Mouse (Mus musculus): Measurements from ENCODE around the gene Mpst.

The Mpst gene

DNA sequence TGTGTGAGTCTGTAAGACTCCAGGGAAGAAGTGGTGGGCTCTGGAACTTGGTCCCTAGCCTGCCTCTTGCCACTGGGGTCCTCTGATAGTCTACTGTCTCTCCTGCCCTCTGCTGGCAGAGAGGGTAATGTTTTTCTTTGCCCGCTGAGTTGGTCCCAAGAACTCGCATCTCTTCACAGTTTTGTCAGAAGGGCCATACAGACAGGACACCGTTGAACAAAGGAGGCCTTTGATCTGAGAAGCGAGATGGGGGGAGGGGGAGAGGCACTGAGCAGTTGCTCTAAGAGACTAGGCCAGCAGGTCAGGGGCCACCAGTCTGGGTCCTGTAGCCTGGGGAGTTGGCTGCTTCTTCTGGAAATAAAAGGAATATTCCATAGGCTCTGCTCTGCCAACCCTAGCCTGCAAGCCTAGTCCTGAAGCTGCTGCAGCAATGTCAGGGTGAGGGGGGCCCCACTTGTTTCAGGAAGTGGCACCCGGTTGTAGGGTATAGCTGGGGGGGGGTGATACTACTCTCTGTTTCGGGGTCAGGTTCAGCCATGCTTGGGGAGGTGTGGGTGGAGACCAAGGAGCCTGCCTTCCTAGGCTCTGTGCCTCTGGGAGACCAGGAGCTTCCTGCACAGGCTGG, 28.8 kb downstream of the Mpst start:
- no peak for ATAC-seq (ENCODE audit: insufficient number of reproducible peaks, low FRiP score, low TSS enrichment)

DNA sequence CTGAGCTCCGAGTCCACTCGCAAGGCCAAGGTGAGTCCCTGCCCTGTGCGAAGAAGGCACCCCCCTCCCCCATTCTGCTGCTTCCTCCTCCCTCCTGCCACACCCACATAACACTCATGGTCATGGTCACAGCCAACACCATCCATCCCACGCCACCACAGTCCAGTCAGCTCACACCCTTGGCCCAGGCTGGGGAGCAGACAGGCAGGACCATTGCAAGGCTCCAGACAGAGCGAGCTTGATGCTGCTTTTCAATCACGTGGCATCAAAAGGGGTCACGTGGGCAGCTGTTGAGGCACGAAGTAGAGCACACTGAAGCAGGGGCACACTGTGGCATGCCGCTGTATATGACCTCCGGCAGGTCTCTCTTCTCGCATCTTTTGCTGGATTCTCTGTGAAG, 29.5 kb downstream of the Mpst start:
- no peak for ATAC-seq (ENCODE audit: insufficient number of reproducible peaks, low FRiP score, low TSS enrichment)

DNA sequence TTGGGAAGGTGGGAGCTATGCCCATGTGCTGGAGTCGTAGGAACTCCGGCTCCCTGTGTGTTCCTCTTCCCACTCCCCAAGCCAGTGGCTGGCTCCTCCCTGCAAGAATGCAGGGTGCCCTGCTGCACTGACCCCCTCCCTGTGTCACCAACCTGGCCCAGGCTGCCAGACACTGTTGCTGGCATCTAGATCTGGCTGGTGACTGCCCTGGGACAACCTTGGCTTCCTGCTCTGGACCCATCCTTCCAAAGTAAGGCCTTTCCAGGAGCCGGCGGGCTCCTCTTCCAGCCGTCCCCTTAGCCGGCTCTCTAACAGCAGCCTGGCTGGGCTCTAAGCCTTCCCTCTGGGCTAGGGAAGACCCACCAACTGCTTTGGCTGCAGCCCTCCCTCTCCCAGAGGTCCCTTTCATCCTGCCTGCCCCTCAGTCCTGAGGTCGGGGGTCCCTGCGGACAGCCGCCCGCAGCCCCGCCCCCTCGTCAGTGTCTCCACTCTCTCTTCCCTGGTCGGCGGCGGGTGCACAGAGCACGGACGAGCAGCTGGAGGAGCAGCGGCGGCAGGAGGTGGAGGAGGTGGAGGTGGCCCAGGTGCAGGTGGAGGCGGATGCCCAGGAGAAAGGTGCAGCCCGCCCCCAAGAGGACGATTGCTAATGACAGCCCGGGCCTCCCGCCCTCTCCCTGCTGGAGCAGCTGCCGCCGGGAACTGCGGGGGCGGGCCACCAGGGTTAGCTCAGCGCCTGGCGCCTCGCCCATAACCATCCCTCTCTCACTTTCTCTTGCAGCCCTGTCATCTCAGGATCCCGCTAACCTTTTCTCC, 30.4 kb downstream of the Mpst start:
- ATAC-seq (ENCODE audit: insufficient number of reproducible peaks, low FRiP score, low TSS enrichment): peak; percentile 43

DNA sequence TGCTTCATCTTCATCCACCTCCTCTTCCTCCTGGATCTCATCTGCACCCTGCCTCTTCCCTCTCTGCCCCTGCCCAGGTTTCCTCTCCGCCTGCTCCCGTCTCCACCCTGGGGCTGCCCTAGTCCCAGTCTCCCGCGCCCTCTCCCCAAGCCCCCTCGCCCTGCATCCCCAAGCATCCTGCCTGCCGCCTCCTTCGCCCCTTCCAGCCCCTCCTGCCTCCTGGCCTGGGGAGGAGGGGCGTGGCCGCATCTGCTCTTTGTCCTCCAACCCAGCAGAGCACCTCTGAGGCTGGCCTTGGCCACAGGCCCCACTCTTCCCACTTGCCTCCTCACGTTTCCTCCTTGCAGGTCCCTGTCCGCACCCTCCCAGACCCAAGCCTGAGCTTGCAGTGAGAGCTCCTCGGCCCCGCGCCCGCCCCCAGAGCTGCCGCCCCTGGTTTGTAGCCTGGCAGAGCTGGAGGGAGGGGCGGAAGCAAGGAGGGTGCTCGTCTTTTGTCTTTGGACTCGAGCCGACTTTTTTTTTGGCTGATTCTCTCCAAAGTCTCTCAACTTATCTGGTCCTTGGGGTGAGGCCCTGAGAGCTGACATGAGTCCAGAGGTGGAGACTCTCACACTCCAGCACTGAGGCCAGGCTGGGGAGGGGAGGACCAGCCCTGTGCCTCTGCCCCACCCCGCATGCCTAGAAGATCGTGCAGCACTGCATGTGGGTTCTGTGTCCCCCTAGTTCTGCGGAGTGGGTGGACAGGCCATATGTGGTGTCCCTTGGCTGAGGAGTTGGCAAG, 31.2 kb downstream of the Mpst start:
- ATAC-seq (ENCODE audit: insufficient number of reproducible peaks, low FRiP score, low TSS enrichment): peak; percentile 8; the same call in 1 of the 2 replicates

DNA sequence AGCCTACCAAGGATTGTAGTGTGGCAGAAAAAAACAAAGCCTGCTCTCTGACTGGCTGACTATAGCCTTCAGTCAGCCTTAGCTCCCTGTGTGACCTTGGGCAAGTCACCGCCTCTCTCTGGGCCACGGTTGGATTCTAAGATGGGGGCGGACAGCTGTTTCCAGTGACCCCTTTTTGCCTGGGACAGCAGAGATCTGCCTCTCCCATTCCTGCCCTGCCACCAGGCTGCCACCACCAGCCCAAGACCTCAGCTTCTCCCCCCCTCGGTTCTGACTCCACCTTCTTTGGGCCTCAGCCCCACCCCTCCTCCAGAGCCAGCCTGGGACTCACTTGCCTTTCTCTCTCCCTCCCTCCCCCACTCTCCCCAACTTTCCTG, 31.8 kb downstream of the Mpst start:
- ATAC-seq (ENCODE audit: insufficient number of reproducible peaks, low FRiP score, low TSS enrichment): no peak

DNA sequence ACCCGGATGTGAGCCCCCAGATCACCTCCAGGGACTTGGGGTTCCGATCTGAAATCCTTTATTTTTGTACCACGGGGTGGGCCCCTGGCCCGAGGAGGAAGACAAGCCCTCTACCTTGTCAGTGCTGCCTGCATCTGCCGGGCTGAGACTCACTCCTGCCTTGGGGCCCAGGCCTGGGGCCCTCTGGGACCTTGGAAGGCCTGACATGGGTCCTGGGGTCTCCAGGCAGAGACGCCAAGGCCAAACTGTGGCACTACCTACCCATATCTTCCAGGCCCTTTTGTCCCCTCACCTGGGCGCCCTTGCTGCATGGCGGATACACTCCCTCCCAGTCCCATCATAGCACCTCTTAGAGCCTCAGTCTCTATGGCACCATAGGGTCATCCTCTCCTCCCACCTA, 32.3 kb downstream of the Mpst start:
- ATAC-seq (ENCODE audit: insufficient number of reproducible peaks, low FRiP score, low TSS enrichment): no peak

DNA sequence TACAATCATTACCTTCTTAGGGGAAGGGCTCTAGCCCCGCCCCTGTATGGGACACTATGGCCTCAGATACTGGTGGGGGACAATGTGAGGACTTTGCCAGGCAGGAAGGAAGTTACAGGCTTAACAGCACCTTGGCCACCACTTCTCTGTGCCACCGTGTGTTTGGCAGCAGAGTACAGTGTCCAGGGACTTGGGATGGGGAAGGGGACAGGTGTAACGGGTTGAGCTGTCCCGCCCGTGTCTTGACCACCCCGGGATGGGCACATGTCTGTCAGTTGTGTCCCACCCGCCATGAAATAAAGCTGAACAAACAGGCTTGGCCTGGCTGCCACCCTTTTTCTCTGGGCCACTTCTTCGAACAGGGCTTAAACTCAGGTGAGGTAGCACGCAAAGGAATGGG, 32.8 kb downstream of the Mpst start:
- ATAC-seq (ENCODE audit: insufficient number of reproducible peaks, low FRiP score, low TSS enrichment): no peak

DNA sequence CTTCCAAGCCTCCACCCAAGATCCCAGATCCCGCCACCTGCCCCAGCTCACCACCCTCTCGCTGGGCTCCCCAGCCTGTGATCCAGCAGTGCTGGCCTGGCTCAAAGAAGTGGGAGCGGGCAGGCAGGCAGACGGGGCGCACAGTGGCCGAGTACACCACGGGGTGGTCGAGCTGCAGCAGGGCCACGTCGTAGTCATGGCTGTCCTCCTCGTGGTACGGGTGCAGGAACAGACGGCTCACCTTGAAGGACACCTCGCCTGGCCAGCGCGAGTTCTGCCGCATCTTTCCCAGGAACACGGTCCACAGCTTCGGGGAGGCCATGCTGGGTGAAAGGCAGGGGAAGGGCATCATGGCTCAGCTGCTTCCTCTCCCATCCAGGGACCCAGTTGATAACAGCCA, 36.0 kb downstream of the Mpst start:
- ATAC-seq (ENCODE audit: insufficient number of reproducible peaks, low FRiP score, low TSS enrichment): no peak

DNA sequence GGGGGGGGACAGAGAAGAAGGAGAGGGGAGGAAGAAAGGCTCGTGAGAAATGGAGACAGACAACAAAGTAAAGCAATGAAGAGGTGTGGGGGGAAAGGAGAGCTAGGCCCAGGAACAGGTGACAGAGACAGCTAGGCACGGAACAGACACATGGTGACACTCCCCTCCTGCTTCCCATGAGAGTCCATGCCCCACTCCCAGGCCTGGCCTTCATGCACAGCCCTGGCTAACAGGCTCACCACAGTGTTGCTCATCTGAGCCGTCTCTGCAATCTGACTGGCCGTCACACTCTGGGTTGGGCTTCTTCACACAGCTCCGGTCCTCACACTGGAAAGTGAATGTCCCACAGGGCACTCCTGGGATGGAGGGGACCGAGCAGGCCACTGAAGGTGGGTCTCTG, 37.6 kb downstream of the Mpst start:
- no peak for ATAC-seq (ENCODE audit: insufficient number of reproducible peaks, low FRiP score, low TSS enrichment)

DNA sequence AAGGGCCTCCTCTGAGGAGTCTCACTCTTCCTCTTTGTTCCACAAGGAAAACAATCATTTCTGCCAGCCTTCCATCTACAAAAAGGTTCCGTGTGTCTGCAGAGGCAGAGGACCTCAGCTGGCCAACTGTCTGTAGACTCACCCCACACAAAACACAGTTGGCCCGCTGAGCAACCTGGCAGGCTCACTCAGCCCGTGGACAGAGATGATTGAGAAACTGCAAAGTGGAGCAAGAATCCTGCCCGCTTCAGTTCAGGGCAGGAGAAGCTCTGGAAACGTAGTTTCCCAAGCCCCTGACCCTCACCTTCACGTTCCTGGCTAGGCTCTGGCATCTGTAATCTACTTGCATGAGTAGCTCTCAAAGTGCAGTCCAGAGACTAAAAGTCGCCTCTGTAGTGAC, 40.9 kb downstream of the Mpst start:
- ATAC-seq (ENCODE audit: insufficient number of reproducible peaks, low FRiP score, low TSS enrichment): no peak

DNA sequence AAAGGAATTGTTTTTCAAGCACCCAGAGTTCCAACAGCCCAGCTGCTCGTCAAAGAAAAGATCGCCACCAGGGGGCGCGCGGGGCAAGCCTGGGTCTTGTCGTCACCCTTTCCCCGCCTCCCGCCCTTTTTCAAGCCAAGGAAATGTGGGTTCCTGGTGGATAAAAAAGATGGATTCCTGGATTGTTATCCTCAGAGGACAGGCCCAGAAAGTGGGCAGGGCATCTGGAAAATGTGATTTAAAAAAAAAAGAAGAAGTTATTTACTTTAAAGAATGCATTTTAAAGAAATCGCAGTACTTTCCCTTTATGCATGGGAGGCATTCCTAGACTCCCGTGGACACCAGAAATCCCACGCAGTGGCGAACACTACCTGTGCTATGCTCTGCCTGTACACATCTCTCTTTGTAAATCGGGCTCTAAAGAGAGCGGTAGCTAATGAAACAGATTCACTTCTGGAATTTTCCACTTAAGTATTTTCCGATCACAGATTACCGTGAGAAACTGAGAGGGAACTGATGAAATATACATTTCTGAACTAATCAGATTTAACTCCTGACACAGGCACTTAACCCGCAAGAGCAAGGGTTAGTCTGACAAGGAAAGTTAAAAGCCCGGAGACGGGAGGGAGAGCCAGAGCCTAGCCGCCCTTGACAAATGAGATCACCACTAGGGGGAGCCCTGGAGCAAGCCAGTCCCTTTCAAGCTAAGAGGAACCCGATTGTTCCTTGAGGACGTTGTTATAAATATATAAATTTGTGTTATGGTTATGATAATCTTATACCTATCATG, 41.7 kb downstream of the Mpst start:
- ATAC-seq (ENCODE audit: insufficient number of reproducible peaks, low FRiP score, low TSS enrichment): peak; percentile 51; the same call in 1 of the 2 replicates

DNA sequence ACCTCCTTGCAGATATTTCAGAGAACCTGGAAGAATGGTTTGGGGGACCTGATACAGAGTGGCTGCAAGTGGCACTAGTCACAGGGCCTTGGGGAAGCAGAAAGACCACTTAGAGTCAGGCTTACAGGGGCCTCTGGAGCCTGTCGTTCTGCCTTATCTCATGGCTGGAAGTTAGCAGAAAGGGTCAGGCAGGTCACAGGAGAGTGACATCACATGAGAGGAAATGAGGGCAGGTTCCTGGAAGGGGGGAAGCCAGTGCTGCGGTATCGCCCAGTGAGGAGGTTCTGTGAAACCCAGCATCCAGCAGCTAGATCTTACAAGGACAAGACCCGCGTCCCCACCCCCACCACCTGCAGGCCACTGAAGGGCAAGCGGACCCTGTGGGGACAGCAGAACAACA, 42.9 kb downstream of the Mpst start:
- no peak for ATAC-seq (ENCODE audit: insufficient number of reproducible peaks, low FRiP score, low TSS enrichment)

DNA sequence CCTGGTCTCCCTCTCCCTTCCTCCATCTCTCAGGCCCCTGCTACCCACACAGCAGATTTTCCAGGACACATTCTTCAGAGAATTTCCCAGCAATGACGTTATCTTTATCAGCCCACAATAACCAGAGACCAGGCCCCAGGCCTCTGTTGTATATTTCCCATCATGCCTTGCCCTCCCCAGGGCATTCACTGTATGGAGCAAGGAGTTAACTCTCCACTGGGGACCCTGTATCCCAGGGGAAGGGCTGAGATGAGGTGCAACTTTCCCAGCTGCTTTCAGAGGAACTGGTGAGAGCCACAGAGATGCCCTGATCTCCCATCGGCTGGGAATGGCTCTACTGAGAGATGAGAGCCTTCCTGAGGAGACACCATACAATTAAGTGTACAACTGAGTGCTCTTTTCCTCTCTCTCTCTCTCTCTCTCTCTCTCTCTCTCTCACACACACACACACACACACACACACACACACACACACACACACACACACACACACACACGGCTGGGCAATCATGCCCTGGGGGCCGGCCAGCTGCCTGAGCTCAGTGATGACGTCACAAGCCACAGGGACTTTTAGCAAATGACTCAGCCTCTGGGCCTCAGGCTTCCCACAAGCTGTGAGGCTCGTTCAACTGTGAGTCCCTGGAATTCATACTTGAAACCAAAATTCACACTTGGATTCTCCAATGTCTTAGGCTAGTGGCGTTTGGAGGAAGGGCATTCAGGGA, 43.6 kb downstream of the Mpst start:
- ATAC-seq (ENCODE audit: insufficient number of reproducible peaks, low FRiP score, low TSS enrichment): no peak

DNA sequence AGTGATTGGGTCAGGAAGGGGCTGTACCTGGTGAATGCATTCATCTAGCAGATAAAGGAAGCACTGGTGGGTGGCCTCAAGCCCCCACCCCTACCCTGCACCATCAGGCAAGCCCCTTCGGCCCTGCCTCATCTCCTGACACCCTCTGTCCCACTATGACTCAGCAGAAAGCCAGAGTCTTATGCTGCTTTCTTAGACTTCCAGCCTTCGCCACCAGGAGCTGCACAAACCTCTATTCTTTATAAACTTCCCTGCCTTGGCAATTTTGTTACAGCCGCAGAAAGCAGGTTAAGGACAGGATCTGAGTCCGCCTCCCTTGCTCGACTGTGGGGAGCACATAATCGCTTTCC, 44.2 kb downstream of the Mpst start:
- ATAC-seq (ENCODE audit: insufficient number of reproducible peaks, low FRiP score, low TSS enrichment): no peak

DNA sequence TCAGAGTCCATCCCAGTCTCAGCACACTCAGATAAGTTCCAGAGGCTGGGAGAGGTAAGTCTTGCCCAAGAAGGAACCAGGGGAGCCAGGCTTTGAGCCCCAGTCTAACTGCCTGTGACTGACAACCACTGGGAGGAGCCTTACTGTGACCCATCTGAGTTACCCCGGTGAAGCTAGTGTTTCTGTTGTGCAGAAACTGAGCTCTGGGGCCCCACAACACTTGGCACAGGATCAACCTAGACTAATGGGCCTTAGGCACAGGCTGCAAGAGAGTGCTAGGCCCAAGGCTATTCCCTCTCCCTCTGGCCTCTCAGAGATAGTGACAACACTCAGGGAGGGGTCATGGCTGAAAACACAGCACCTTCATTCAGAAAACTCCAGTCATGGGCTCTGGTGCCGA, 45.0 kb downstream of the Mpst start:
- ATAC-seq (ENCODE audit: insufficient number of reproducible peaks, low FRiP score, low TSS enrichment): no peak

DNA sequence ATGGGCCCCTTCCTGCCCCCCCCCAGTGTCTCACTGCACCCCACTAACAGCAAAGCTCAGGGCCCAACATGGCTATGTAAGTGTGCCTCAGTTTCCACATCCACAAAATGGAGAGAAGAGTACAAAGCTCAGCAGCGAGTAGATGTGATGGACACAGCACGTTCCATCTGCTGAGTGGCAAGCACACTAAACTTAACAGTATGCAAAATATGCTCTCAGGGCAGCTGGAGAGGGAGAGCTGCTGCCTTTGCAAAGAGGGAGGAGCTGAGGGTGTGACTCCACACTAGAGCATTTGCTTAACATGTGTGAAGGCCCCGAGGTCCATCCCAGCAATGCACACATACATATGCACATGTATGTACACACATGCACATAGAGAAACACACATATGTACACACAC, 46.7 kb downstream of the Mpst start:
- ATAC-seq (ENCODE audit: insufficient number of reproducible peaks, low FRiP score, low TSS enrichment): no peak

DNA sequence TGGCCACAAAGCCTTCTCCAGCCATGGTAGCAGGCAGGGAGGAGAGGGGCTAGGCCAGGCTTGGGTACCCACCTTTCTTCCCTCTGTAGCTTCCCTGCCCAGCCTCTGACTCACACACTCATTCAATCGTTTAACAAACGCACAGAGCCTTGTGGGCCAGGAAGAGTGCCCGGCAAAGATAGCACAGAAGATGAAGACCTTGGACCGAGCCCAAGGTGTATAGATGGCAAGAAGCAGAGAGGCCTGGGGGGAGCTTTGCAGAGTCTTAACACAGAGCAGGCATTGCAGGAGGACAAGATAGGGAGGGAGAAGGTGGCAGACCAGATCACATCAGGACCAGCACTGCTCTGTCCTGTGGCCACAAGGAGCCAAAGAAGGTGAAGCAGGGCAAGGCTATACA, 49.0 kb downstream of the Mpst start:
- no peak for ATAC-seq (ENCODE audit: insufficient number of reproducible peaks, low FRiP score, low TSS enrichment)

DNA sequence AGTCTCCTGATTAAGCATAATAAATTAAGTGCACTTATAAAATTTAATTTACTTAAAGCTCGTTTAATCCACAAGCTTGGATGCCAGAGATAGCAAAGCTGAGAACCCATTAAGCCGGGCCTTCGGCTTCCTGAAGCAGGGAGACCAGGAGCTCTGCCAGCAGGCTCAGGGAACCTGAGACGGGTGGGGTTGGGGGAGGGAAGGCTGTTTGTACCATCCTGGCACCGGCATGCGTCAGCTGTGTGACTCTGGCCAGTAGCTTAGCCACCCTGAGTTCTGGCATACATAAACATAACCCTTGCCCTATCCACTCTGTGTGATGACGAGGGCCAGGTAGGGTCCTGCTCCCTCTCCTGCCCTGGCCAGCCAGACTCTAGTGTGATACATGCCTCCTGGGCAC, 49.8 kb downstream of the Mpst start:
- no peak for ATAC-seq (ENCODE audit: insufficient number of reproducible peaks, low FRiP score, low TSS enrichment)

DNA sequence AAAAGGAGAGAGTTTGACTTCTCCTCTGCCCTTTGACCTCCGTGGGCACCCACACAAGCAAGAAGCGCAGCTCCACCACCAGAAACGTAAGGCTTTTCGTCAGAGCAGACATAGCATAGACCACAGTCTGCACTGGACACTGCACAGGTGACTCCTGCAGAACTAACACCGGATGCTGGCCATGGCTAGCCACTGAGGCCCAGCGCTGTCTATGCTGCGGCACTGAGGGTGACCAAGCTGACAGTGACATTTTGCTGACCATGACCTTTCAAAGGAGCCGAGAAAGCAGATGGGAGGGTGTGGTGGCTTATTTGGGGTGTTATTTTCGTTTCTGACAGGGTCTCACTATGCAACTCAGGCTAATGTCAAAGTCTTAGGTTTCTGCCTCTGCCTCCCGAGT, 51.0 kb downstream of the Mpst start:
- no peak for ATAC-seq (ENCODE audit: insufficient number of reproducible peaks, low FRiP score, low TSS enrichment)

DNA sequence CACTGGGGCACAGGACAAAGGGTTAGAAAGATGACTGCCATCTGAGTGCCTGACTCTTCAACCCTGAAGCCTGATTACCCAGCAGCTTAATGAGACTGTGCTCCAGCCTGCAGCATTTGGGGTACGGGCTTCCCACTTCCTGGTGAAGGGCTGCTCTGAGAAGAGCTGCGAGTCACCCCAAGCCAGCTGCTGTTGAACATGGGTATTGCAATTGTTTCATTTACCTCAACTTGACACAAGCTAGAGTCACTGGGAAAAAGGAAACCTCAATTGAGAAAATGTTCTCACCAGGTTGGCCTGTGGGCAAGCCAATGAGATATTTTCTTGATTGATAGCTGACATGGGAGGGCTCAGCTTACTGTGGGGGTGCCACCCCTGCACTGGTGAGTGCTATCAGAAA, 56.8 kb downstream of the Mpst start:
- ATAC-seq (ENCODE audit: insufficient number of reproducible peaks, low FRiP score, low TSS enrichment): no peak

Data from cerebellum, adult (tissue).